Mouse (Mus musculus) forebrain, postnatal 0 days (tissue): Measurements from ENCODE around the gene Tmem171. TPM values are rescaled to one million over a fixed set of nuclear protein-coding genes. Genes with fewer than 3 reads are reported as not detected.

Experiments used
- ATAC-seq: fragments of 200-750 bp; cut with Nextera tagmentation; 2 replicates; pipeline ENCODE4 v1.8.0; 2017; ENCODE audit warnings: mild to moderate bottlenecking, moderate library complexity
- DNase-seq: peaks from one replicate; pipeline ENCODE4 v3.0.0-alpha.2; 2015
- H3K27ac ChIP-seq: fragments of 300-500 bp; sonication (generic); 2 replicates; pipeline ENCODE4 v1.5.1; 2014; ENCODE audit warnings: low read depth, mild to moderate bottlenecking, antibody characterized with exemption, low read length, moderate library complexity, mixed read lengths
- H3K27me3 ChIP-seq: fragments of 300-500 bp; sonication (generic); 2 replicates; pipeline ENCODE4 v1.6.1; 2014; ENCODE audit warnings: mild to moderate bottlenecking, low read length, mixed read lengths; ENCODE audit not compliant: insufficient read depth
- H3K36me3 ChIP-seq: fragments of 300-500 bp; sonication (generic); 2 replicates; pipeline ENCODE4 v1.6.1; 2014; ENCODE audit warnings: mild to moderate bottlenecking, moderate library complexity; ENCODE audit not compliant: insufficient read depth
- H3K4me1 ChIP-seq: fragments of 300-500 bp; sonication (generic); 2 replicates; pipeline ENCODE4 v1.6.1; 2014; ENCODE audit warnings: antibody characterized with exemption; ENCODE audit not compliant: insufficient read depth
- H3K4me2 ChIP-seq: fragments of 300-500 bp; sonication (generic); 2 replicates; pipeline ENCODE4 v1.6.1; 2014; ENCODE audit warnings: low read depth, mild to moderate bottlenecking, moderate library complexity
- H3K4me3 ChIP-seq: fragments of 300-500 bp; sonication (generic); 2 replicates; pipeline ENCODE4 v1.5.1; 2014; ENCODE audit warnings: low read depth, low read length, mixed read lengths
- H3K9ac ChIP-seq: fragments of 300-500 bp; sonication (generic); 2 replicates; pipeline ENCODE4 v1.6.1; 2014; ENCODE audit warnings: mild to moderate bottlenecking
- H3K9me3 ChIP-seq: fragments of 300-500 bp; sonication (generic); 2 replicates; pipeline ENCODE4 v1.6.1; 2016; ENCODE audit warnings: low read length
- CTCF ChIP-seq: sonication (generic); IDR thresholded peaks from 2 replicates; pipeline ENCODE4 v1.5.1; 2016; ENCODE audit warnings: antibody characterized with exemption, control low read depth, low read depth
- WGBS: fragments of 180-500 bp; shearing (Covaris S2); extraction: QIAGEN DNeasy Blood & Tissue Kit; methylation state at CpG from one replicate; pipeline ENCODE4 v1.1.7; 2014; 5-methylcytosine and 5-hydroxymethylcytosine counted together
- polyA plus RNA-seq: library from polyadenylated mRNA; unstranded; fragments of >200 nt; fragmentation: Nextera tagmentation; extraction: Ambion mirVana; gene quantifications from 2 replicates; pipeline ENCODE4 v1.2.1, GENCODE M21; 2015
- total RNA-seq: library from RNA; depleted of rRNA; stranded (reverse); fragments of >200 nt; gene quantifications from 2 replicates; pipeline ENCODE4 v1.2.3, GENCODE M21; 2014

The Tmem171 gene
- total and polyA plus RNA-seq, 2 experiments from 2014 or later = not detected

GRCm38 (mm10) chr13:98723430-98723829 lies 28.8 kb upstream of the Tmem171 start:
- 98% methylated on average over 1 of the region's 1 CpGs for WGBS
- DNase-seq = no peak

GRCm38 (mm10) chr13:98722296-98722695 lies 27.7 kb upstream of the Tmem171 start:
- no peaks in the 10 kb centered on the region for H3K4me1 ChIP-seq
- H3K27me3 ChIP-seq = no peaks in the 10 kb centered on the region
- no peak overlapping the region for H3K27ac ChIP-seq
- H3K36me3 ChIP-seq = peaks cover 22% of the 10 kb centered on the region
- no peak overlapping the region for H3K4me3 ChIP-seq
- no peak for TF ChIP-seq CTCF
- ATAC-seq (no peak), DNase-seq (no peak)
- H3K4me2 ChIP-seq = no peak overlapping the region
- 18% methylated on average over 1 of the region's 1 CpGs for WGBS
- no peaks in the 10 kb centered on the region for H3K9me3 ChIP-seq
- H3K9ac ChIP-seq = no peak overlapping the region

More at GRCm38 (mm10) chr13:98723430-98723829, 28.8 kb upstream of the Tmem171 start:
- no peak overlapping the region for H3K9ac ChIP-seq
- TF ChIP-seq CTCF = no peak
- peaks cover 28% of the 10 kb centered on the region for H3K36me3 ChIP-seq
- no peak overlapping the region for H3K4me2 ChIP-seq
- H3K4me1 ChIP-seq = no peaks in the 10 kb centered on the region
- H3K27ac ChIP-seq = no peak overlapping the region
- no peak overlapping the region for H3K4me3 ChIP-seq
- no peak for ATAC-seq
- no peaks in the 10 kb centered on the region for H3K9me3 ChIP-seq
- no peaks in the 10 kb centered on the region for H3K27me3 ChIP-seq

GRCm38 (mm10) chr13:98716176-98716575 lies 21.5 kb upstream of the Tmem171 start:
- no peak; the same call in 1 of the 2 replicates for ATAC-seq
- Histone ChIP-seq H3K4me3 (no peak overlapping the region), H3K27ac (no peak overlapping the region), H3K9ac (no peak overlapping the region), H3K36me3 (peaks cover 4% of the 10 kb centered on the region; the same call in 1 of the 2 replicates), H3K4me1 (no peaks in the 10 kb centered on the region), H3K4me2 (no peak overlapping the region), H3K27me3 (no peaks in the 10 kb centered on the region), H3K9me3 (no peaks in the 10 kb centered on the region)
- no peak for TF ChIP-seq CTCF
- DNase-seq = no peak
- 80% methylated on average over 8 of the region's 8 CpGs for WGBS

- no peak overlapping the region for H3K4me2 ChIP-seq
- no peak overlapping the region for H3K9ac ChIP-seq
- H3K4me3 ChIP-seq = no peak overlapping the region
- no peaks in the 10 kb centered on the region for H3K4me1 ChIP-seq
- DNase-seq = no peak
- ATAC-seq = no peak
- H3K36me3 ChIP-seq = no peaks in the 10 kb centered on the region; the same call in 1 of the 2 replicates
- H3K9me3 ChIP-seq = no peaks in the 10 kb centered on the region
- no peaks in the 10 kb centered on the region for H3K27me3 ChIP-seq
- no peak for TF ChIP-seq CTCF
- no peak overlapping the region for H3K27ac ChIP-seq
- WGBS = 91% methylated on average over 6 of the region's 6 CpGs
Measured at GRCm38 (mm10) chr13:98715443-98715990, 20.9 kb upstream of the Tmem171 start.

DNA sequence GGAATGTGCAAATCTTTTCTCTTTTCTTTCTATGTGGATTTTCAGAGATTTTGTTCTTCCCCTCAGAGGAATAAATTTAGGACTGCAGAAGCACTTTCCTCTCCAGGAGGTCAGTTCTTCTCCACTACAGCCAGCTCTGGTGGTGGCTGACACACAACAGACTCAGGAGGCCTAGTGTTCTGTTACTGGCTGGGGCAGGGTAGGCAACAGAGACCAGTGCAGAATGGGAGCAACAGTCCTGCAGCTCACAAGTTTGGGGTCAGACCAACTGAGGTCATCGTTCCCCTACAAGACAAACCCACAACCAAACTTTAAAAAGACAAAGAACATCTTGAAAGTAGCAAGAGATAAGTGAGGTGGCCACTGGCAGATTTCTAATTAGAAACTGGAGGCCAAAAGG lies 16.0 kb upstream of the Tmem171 start:
- DNase-seq = no peak
- H3K4me1 ChIP-seq = no peaks in the 10 kb centered on the region
- H3K9me3 ChIP-seq = no peaks in the 10 kb centered on the region
- ATAC-seq = no peak
- no peak overlapping the region for H3K4me2 ChIP-seq
- H3K27me3 ChIP-seq = no peaks in the 10 kb centered on the region
- H3K9ac ChIP-seq = no peak overlapping the region
- no peak overlapping the region for H3K4me3 ChIP-seq
- no peaks in the 10 kb centered on the region for H3K36me3 ChIP-seq
- WGBS = 93% methylated on average over 1 of the region's 1 CpGs
- no peak overlapping the region for H3K27ac ChIP-seq
- TF ChIP-seq CTCF = no peak

DNA sequence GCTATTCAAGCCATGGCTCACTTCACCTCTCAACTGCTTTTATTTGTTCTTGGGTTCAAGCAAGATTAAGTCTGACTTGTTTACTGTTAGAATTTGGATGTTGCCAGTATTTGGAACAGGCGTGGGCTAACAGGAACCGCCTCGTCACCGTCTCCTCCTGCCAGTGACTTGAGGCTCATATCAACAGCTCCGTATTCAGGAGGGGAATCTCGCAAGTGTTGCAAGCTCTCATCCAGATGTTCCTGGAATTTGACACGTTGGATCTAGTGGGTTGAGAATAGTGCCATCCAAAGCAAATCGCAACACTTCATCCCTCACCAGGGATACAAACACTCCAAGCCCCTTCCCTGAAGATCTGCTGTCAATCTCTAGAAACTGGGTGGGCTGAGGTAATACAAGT lies 15.6 kb upstream of the Tmem171 start:
- ATAC-seq (no peak), DNase-seq (no peak)
- 83% methylated on average over 8 of the region's 8 CpGs for WGBS
- H3K4me1 ChIP-seq = no peaks in the 10 kb centered on the region
- H3K4me2 ChIP-seq = no peak overlapping the region
- no peaks in the 10 kb centered on the region for H3K9me3 ChIP-seq
- no peak overlapping the region for H3K4me3 ChIP-seq
- H3K27me3 ChIP-seq = no peaks in the 10 kb centered on the region
- H3K9ac ChIP-seq = no peak overlapping the region
- no peak for TF ChIP-seq CTCF
- no peak overlapping the region for H3K27ac ChIP-seq
- no peaks in the 10 kb centered on the region for H3K36me3 ChIP-seq

- WGBS = 78% methylated on average over 4 of the region's 4 CpGs
- DNase-seq = no peak
- no peaks in the 10 kb centered on the region for H3K9me3 ChIP-seq
- H3K4me1 ChIP-seq = no peaks in the 10 kb centered on the region
- no peak overlapping the region for H3K4me2 ChIP-seq
- no peaks in the 10 kb centered on the region for H3K36me3 ChIP-seq
- H3K27me3 ChIP-seq = no peaks in the 10 kb centered on the region
- ATAC-seq = no peak
- TF ChIP-seq CTCF = no peak
- no peak overlapping the region for H3K9ac ChIP-seq
- H3K4me3 ChIP-seq = no peak overlapping the region
- H3K27ac ChIP-seq = no peak overlapping the region
Measured at GRCm38 (mm10) chr13:98705501-98705900, 10.9 kb upstream of the Tmem171 start.
